Mouse (Mus musculus) cortical plate, adult 2 months (tissue): ENCODE measurements at regions not wholly inside any gene's neighbourhood (a gene's known extent, or its start where the extent isn't known, plus 50 kb on each side); places are given as distances from the start of the nearest gene placed in this dataset.

Experiments
- CTCF ChIP-seq: fragments of 200-500 bp; IDR thresholded peaks from 2 replicates; pipeline ENCODE4 v1.5.1; 2011; ENCODE audit warnings: mild to moderate bottlenecking, control low read depth, low read length; ENCODE audit not compliant: insufficient read depth; ENCODE audit errors: extremely low read depth
- POLR2A ChIP-seq: fragments of 200-500 bp; IDR thresholded peaks from 2 replicates; pipeline ENCODE4 v1.6.1; 2011; ENCODE audit warnings: mild to moderate bottlenecking, low read length, control low read depth; ENCODE audit not compliant: insufficient read depth; ENCODE audit errors: extremely low read depth

GRCm38 (mm10) chr15:44950952-44951642 lies 4816.9 kb downstream of the 9330182O14Rik start:
- no peak for TF ChIP-seq POLR2A
- no peak for TF ChIP-seq CTCF
